Mouse (Mus musculus): ENCODE results near the gene 5830473C10Rik.

5830473C10Rik gene

DNA sequence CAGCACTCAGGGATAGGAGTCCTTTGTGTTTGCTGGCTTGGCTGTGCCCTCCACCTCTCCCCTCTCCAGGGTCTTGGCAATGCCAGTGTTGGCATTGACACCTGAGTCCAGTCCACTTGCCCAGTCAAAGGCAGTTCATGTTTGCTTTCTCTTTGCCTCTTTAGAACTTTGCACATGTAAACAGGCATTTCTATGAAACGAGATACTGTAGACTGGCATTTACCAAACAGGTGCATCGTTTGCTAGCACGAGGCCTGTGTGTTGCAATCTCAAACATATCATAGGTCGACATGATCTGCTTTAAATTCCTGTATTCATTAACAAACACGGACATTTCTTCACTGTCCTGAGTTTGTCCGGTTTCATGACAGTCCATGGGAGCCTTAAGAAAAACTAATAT is at the start of gene 5830473C10Rik:
5830473C10Rik (plus strand) TSS at position 365 of the 400 bp plus-strand sequence.
- no peak for DNase-seq (ENCODE audit: low spot score)

DNA sequence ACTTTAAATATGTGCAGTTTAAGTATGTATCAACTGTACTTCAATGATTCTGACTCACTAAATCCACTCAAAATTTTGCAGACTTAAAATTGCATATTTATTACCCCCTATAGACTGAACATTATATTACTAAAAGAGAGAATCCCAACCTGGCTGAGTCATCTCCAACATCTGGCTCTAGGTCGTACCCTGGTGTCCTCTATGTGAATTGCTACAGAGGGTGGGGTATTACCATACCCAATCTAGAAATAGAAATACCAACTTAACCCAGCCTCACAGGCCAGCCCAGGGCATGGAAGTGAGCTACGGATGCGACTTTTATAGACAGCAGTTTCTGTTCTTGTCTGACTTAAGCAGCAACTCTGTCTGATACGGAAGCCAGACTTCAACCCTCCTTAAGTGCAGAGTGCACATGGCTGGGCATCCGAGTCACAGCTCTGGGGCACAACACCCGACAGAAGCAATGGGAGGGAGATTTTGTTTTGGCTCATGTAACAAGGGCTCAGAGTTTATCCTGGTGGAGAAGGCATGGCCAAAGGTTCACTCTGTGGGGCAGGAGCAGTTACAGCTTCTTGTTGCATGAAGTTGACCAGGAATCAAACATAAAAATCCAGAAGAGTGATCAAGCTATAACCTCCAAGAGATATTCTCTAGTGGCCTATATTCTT is 48.5 kb upstream of the 5830473C10Rik start:
- peak; percentile 16 for DNase-seq (ENCODE audit: low spot score)

DNA sequence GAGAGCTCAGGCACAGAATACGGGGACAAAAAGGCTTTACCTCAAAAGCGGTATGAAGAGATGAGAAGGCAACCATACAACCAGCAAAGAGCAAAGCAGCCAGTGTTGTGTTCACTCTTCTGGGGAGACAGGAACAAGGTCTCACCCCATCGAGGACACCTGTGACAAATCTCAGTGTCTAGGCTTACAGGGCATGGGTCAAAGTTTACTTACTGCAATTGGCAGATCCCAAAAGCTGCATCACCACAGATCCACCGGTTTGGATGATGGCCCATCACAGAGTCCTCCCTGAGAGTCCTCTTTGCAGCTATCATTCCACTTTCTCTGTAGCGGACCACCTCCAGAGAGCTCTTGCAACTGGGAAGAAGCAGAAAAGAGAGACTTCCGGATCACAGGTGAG is 45.3 kb upstream of the 5830473C10Rik start:
- DNase-seq (ENCODE audit: low spot score) = no peak

GRCm38 (mm10) chr5:90518356-90519100 is 42.4 kb upstream of the 5830473C10Rik start, which contains the start of gene Afm:
TSS of gene Afm (plus strand) at chr5:90518932.
- DNase-seq (ENCODE audit: low spot score) = no peak

- no peak for DNase-seq (ENCODE audit: low spot score)
Measured at GRCm38 (mm10) chr5:90551191-90551590, 9.7 kb upstream of the 5830473C10Rik start.

DNA sequence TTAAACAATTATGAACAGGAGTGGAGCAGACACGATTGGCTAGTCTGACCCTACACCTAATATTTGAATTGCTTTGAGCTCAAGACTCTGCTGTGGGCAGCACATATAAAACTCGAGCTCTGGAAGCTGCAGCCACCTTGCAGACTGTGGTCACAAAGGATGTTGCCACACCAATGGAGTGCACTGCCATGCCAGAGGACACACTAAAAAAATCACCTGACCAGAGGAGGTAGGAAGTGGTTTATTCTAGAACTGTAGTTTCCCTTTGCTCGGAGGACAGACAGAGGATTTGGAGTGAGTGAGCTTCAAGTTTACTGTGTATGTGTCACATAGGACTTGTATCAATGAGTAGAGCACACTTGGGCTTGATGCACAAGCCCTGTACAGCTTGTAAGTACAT is 4.9 kb upstream of the 5830473C10Rik start:
- DNase-seq (ENCODE audit: low spot score) = no peak

DNA sequence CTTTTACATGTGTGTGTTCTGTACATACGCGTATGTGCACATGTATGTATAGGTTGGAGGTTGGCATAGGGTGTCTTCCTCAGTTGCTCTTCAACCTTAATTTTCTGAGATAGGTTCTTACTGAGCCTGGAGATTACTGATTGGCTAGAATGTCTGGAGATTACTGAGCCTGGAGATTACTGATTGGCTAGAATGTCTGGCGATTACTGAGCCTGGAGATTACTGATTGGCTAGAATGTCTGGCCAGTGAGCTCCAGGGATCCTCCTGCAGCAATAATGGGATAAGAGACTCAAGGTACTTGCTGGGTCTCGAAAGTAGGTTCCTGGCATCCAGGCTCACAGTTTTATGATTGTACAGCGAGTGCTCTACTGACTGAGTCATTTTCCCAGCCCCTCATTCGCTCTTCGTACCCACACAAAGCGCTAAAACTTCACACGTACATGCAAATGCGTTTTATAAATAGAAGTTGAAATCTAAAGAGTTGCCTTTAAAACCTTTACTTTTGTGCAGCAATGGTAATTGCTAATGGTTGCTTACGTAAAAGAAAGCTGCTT is 891 bp downstream of the 5830473C10Rik start:
- DNase-seq (ENCODE audit: low spot score) = no peak

GRCm38 (mm10) chr5:90562880-90563279 is 2.0 kb downstream of the 5830473C10Rik start:
- DNase-seq (ENCODE audit: low spot score) = no peak

DNA sequence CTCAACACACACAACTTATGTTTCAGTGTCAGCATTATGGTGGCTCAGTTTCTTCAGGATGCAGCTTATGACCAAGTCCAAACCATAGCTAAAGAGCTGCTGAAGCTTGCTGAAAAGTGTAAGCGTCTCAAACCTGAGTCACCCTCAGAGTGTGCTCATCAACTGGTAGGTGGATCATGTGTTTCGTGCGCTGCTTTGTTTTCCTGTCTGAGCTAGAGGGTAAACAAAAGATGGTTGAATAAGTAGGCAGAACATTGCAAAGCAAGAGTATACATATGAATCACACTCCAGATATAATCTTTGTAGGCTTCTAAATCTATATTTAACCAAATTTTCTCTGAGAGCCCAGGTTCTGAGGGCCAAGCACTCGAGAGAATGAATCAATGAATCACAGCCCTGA is 3.3 kb downstream of the 5830473C10Rik start:
- no peak for DNase-seq (ENCODE audit: low spot score)

DNA sequence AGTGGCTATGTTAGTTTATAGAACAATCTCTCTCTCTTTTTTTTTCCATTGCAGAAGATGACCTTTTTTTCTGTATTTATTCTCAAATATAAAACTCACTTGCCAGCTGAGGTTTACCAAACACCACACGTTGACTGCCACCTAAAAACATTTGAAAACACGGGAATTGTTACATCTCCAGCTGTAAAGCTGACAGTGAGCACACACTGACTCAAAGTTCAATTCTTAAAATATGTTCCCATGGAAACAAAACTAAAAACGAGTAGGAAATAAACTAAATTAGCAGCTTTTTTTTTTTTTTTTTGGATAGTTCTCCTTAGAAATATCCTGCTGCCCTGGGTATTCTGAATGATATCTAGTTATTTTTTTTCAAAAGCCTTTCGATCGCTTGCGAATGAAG is 4.3 kb downstream of the 5830473C10Rik start:
- DNase-seq (ENCODE audit: low spot score) = no peak

DNA sequence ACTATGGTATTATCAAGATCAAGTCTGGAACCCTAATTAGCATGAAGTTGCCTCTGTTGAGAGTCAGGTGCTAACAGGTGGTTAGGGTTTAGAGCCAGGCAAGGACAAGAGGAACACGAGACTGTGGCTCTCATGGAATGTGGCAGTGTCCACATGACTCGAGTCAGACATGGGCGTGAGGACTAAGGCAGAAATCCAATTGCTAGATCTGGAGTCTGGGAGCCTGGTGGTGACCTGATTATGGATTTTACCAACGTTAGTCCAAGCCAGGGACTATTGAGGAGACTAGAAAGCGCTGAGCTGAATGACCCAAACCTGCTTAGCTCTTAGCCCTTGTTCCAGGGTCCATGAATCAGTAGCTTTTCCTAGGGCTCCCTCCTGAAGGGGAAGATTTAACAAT is 6.9 kb downstream of the 5830473C10Rik start:
- DNase-seq (ENCODE audit: low spot score) = no peak

GRCm38 (mm10) chr5:90568338-90568737 is 7.4 kb downstream of the 5830473C10Rik start:
- no peak for DNase-seq (ENCODE audit: low spot score)

DNA sequence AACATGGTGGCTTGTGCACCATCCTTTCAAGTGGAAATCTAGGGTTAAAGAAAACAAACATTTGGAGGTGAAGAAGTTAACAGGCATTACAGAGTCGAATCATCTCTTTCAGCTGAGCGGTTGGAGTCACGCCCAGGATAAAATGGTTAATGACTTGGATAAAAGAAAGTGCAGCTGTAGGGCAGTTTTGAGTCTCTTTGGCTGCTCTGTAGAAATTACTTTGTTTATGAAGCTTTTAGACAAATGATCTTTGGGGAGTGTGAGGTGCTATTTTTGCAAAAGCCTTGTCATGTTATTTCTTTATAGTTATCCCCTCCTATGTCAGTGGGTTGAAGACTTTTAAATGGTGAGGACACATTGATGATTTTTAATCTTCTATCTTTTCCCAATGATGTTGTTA is 10.3 kb downstream of the 5830473C10Rik start:
- no peak for DNase-seq (ENCODE audit: low spot score)

DNA sequence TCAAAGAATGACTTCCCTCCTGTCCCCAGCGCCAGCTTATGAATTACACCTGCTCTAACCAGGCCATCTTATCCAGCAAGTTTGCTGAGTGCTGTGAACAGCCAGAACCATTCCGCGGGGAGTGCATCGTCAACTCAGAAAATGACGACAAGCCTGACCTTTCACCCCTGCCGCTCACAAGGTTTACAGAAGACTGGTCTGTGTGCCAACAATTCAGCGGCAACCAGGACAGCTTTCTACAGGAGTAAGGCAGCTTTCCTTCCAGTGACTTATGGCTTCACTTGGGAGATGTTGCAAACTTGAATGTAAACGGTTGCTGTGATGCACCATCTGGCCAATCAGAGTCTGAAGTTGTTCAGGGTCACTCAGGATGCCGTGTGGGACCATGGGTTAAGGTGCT is 16.8 kb downstream of the 5830473C10Rik start:
- DNase-seq (ENCODE audit: low spot score) = no peak

DNA sequence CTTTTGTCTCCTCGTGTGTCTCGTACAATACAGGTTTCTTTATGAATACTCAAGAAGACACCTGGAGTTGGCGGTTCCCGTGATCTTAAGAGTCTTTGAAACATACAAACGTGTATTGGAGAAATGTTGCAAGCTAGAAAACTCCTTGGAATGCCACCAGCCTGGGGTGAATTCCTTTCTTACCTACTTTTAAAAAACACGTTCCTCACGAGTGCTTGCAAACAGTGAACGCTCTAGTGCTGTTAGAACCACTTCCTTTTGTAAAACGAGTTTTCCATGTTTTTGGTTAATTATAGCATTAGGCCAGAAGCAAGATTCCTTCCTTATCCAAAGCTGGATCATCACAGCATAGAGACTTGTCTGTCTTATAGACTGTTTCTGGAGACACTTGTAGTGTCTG is 18.6 kb downstream of the 5830473C10Rik start:
- DNase-seq (ENCODE audit: low spot score) = no peak

DNA sequence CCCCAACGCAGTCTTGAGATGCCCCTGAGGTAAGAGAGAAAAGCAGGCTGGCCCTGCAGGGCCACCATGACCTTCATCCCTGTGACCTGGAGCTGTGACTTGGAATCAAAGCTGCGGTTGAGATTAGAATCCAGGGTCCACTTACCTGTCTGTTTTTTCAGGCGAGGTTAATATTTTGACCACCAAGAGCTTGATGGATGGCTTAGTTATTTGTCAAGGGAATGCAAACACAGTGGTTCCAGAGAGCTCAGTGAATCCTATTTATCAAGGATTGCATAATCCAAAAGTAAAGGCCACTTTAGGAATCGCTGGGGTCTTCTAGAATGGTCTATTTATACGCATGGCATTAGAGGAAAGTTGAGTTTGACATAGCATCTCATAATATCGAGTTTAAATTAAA is 21.3 kb downstream of the 5830473C10Rik start:
- DNase-seq (ENCODE audit: low spot score) = no peak

DNA sequence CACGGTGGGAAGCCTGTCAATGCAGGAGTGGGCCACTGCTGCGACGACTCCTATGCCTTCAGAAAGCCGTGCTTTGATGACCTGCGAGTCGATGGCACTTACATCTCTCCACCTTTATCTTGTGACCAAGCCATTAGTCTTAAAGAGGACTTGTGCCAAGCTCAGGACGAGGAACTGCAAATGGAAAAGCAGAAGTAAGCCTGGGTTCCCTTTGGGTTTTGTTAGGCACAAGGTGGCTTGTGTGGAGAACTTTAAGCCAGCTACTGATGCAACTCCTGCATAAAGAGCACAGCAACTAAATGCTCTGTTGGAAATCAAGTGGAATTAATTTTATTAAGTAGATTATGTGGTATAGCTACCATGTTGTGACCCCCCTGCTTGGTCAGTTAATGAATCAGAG is 23.9 kb downstream of the 5830473C10Rik start:
- no peak for DNase-seq (ENCODE audit: low spot score)

DNA sequence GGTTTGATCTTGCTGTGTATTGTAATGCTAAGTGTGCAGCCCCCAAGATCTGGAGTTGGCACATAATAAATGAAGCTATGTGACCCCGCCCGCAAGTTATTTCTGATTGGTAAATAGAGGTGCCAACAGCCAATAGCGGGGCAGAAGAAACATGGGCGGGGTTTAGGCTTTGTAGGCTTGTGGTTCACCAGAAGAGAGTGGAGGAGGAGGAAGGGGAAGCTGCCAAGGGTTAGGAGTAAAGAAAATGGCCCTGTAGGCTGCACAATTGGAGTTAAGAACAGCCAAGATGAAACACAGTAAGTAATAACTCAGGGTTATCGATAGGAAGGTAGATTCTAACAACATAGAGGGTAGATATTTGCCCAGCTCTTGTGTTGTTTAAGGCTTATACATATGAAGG is 25.6 kb downstream of the 5830473C10Rik start:
- DNase-seq (ENCODE audit: low spot score) = no peak

GRCm38 (mm10) chr5:90588104-90588503 is 27.2 kb downstream of the 5830473C10Rik start:
- DNase-seq (ENCODE audit: low spot score) = no peak

GRCm38 (mm10) chr5:90588708-90589595 is 28.0 kb downstream of the 5830473C10Rik start:
- peak; percentile 79 for DNase-seq (ENCODE audit: low spot score)

- DNase-seq (ENCODE audit: low spot score) = no peak
Measured at GRCm38 (mm10) chr5:90590676-90591075, 29.8 kb downstream of the 5830473C10Rik start.

GRCm38 (mm10) chr5:90591936-90592335 is 31.0 kb downstream of the 5830473C10Rik start:
- no peak for DNase-seq (ENCODE audit: low spot score)
